Mouse (Mus musculus): ENCODE data around the gene Cass4.

DNA sequence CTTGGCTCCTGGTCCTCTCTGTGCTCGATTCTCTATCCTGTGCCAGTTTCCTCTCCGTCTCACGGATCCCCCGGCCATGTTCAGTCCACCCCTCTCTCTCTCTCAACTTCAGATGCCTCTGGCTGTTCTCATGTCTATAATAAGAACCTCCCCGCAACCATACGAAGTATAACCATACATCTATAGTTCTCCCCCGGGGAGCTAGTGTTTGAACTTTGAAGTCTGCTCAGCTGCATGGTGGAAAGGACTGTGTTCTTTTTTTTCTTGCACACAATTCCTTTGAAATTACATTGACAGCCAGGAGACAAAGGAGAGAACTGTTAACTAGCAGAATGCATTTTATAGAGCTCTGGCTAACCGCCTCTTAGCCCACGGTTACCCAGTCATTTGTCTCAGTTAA is 38.8 kb upstream of the Cass4 start:
- no peak for TF ChIP-seq POLR2A (IDR thresholded peaks at IDR 0.05; ENCODE audit: control insufficient read depth in 1 of 2, insufficient read depth in 1 of 2, low read depth in 1 of 2, low read length in 2 of 2, poor library complexity in 1 of 2)
- no peak for TF ChIP-seq CTCF (IDR thresholded peaks at IDR 0.05 in 2 of 3, conservative IDR thresholded peaks at IDR 0.05 in 1 of 3; ENCODE audit: control insufficient read depth in 1 of 3, insufficient read depth in 1 of 3, low read depth in 2 of 3, low read length in 3 of 3, poor library complexity in 1 of 3, severe bottlenecking in 1 of 3)
- TF ChIP-seq MXI1 (IDR thresholded peaks at IDR 0.05; ENCODE audit: low read depth, low read length), result no peak
- no peak for TF ChIP-seq GATA1 (IDR thresholded peaks at IDR 0.05; ENCODE audit: low read depth, low read length)
- no peak for TF ChIP-seq NELFE (IDR thresholded peaks at IDR 0.05; ENCODE audit: low read depth, low read length)
- no peak; the same call in 1 of the 2 replicates for TF ChIP-seq POLR2AphosphoS2 (IDR thresholded peaks at IDR 0.05; ENCODE audit: low read length)

Data from MEL (cell line).